Mouse (Mus musculus) heart, adult 9 months (tissue): Measurements from ENCODE around the gene Kcne1l.

Experiments
- DNase-seq, 2 experiments: peaks; one replicate each; pipeline ENCODE4 v3.0.0; 2022; ENCODE audit warnings: low spot score in 2 of 2

Gene Kcne1l

GRCm38 (mm10) chrX:142305869-142306581 is at the start of gene Kcne1l:
TSS of gene Kcne1l (minus strand) at chrX:142306294.
- no peak for DNase-seq

DNA sequence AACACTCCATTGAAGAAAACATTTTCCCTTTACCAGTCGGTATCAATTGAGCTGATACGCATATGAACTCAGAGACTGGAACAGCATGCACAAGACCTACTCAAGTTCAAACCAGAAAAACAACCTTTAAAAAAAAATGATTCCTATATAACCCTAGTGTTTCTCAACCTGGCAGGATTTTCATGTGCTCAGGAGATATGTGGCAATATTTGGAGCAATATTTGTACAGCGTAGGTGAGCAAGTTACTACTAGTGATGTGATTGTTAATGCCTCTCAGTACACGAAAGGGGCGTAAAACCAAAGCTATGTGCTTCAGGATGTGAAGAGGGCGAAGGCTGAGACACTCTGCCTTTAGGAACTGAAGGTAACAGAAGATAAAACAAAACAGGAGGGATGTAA is 30.1 kb upstream of the Kcne1l start:
- DNase-seq = no peak

DNA sequence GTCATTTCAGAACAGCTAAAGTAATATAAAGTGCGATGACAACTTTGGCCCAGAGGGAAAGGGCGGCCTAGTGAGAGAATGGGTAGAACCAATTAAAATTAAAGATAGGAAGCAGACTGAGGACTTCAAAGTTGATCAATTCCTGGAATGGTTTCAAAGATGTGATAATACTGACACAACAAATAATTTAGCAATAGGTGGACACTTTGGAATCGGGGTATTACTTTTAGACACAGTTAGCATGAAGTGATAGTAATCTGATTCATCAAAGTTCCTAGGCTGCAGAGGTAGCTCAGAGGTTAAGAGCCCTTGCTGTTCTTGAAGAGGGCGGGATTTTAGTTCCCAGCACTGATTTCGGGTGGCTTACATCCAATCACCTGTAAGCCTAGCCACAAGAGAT is 29.4 kb upstream of the Kcne1l start:
- DNase-seq = no peak

DNA sequence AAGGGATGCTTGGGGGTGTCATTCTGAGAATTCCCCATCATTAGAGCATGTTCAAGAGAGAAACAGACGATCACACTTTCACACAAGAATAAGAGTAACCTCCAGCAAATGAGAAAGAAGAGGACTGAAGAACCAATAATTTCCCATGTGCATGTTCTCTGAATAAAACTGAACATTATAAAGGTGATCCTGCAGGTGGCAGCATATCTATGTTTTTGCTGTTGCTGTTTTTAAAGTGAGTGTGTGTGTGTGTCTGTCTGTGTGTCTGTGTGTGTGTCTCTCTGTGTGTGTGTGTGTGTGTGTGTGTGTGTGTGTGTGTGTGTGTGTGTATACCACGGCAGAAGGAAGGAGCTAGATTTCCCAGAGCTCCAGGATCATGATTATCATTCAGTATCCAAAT is 19.7 kb upstream of the Kcne1l start:
- DNase-seq = no peak

DNA sequence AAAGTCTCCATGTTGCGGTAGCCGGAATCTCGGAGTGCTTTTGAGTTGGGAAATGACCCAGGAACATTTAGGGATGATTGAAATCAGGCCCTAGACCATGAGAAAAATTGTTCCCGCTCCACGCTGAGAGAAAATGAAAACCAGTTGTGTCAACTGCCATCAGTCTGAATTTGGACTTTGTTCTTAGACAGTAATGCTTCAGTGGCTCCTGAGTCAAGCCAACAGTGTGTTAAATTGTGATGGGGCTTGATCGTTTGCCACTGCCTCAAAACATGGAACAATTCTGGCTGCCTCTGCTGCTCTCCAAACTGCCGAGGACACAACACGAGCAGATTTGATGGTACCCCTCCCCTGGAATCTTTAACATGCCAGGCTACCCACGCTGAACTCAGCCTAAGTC is 10.0 kb upstream of the Kcne1l start:
- no peak for DNase-seq

GRCm38 (mm10) chrX:142315270-142315669 is 9.2 kb upstream of the Kcne1l start:
- no peak for DNase-seq

- peak; percentile 7 to 44 for DNase-seq
Observed at GRCm38 (mm10) chrX:142314307-142315024, 8.4 kb upstream of the Kcne1l start.

GRCm38 (mm10) chrX:142310431-142310830 is 4.3 kb upstream of the Kcne1l start:
- DNase-seq = no peak

- no peak for DNase-seq
Observed at GRCm38 (mm10) chrX:142305010-142305868, 855 bp downstream of the Kcne1l start.

DNA sequence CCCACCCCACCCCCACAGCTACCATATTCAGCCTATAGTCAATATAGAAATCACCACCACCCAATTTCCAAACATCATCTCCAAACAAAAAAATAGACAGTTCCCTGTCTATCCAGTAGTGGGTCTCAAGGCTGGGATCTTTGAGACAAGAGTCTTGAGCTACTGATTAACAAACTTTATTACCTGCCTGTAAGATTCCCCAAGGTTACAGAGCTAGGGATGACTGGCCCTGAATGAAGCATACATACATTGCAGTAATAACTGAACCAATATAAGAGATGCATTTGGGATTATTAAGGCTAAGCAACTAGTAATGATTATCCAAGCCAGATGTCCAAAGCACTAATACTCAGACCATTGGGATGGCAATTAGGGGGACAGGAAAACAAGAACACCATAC is 1.5 kb downstream of the Kcne1l start:
- DNase-seq = no peak

DNA sequence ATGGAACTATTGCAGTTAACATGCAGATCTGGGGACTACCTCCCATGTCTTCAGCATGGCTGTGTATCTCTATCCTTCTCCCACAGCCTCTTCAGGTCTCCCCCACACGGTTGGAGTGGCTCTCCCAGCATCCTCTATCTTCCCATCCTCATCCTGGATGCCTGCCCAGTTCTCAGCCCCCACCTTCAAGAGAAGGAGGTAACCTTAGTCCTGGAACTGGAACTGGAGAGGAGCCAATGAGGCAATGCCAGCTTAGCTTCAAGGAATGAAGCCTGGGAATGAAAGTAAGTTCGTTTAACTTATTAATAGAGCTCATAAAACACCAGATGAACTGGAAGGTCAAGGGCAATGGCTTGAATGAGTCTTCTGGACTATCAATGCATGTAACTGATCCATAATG is 2.6 kb downstream of the Kcne1l start:
- DNase-seq = no peak

DNA sequence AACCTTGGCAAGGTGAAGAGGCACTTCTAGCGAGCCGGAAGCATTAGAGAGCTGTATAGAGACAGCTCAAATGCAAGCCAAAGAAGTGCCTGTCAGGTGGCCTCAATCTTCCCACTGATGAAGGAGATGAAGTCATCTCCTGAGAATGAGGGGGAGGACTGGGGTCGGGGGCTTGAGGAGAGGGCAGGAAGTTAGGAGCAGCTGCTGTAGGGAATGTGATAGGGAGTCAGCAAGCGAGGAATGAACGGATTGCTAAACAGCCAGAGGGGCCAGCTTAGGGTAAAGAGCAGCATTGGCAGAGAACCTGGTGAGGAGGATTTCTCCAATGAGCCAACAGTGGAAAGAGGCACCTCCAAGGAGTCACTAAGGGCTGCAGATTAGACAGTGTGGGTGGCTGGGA is 20.2 kb downstream of the Kcne1l start:
- no peak for DNase-seq

DNA sequence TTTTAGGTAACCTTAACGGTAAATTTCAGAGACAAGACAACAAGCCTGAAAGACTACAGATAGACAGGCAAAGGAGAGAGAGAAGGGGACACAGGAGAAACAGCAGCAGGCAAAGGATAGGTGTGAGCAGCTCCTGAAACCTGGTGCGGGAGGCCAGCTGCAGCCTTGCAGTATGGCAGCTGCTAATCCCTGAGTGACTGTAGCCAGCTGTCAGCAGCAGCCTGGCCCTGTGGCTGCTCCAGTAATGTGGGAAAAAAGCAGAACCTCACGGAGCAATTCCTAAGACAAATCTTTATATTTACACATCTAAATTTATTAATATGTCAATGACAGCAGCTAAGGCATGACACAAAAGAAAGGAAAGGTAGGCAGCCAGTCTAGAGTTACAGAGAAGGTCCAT is 29.5 kb downstream of the Kcne1l start:
- DNase-seq = no peak

DNA sequence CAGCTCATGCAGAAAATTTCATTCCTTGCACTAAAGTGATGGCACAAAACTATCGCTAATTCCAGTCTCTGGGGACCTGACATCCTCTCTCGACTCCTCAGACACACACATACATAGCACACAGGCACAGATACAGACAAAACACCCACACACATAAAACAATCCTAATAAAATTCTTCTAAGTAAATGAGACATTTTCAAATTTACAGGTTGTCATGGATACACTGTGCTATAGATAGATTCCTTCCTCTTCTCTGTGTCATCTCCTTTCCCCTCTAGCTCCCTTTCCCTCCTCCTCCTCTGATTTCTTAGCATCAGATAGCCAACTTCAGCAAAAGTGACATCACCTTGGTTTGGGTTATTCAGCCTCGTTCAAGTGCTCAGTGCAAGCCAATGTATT is 30.1 kb downstream of the Kcne1l start:
- no peak for DNase-seq
